Mouse (Mus musculus) bone marrow macrophage, adult 2 months (primary cell): ENCODE results near the gene Snx21.

Experiments
- CTCF ChIP-seq: IDR thresholded peaks from 2 replicates; pipeline ENCODE4 v1.5.1; 2012; ENCODE audit warnings: low read depth, mild to moderate bottlenecking, low read length, moderate library complexity
- POLR2A ChIP-seq: IDR thresholded peaks from 2 replicates; pipeline ENCODE4 v1.6.1; 2012; ENCODE audit warnings: mild to moderate bottlenecking, low read depth, low read length, borderline replicate concordance

DNA sequence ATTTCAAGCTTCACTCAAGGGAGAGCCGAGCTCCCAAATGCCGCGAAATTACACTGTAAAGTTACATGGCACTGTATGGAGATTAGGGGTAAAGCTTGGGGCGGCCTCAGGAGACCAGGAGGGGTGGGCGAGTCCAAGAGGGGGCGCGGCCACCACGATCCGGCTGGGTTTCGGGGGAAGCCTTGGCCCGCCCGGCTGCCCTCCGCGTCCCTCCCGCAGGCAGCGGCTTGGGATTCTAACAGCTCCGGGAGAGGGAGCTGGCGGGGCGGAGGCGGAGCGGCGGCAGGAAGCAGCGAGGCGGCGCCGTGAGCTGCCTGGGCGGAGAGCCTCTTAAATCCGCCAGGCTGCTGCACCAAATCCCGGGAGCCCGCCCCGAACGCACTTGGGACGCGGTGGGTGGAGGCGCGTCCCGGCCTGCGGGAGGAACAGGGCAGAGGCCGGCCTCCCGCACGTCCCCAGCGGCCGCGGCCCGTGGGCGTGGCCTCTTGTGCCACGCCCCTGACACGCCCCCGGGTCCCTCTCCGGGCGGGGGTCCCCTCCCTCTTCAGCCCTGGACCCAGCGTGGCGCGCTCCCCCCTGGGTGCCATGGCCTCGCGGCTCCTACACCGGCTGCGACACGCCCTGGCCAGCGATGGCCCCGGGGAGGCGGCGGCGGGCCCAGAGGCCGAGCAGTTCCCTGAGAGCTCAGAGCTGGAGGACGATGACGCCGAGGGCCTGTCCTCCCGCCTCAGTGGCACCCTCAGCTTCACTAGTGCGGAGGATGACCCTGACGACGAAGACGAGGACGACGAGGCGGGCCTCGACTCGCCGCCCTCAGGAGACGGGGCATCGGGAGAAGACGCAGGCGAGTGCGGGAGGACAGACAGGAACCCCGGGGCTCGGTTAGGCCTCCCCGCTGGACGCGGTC is at the start of gene Snx21:
- no peak for TF ChIP-seq CTCF
- TF ChIP-seq POLR2A: no peak
